Mouse (Mus musculus) limb, embryonic 14.5 days (tissue): ENCODE measurements around the gene Timm9. TPM values are rescaled to one million over a fixed set of nuclear protein-coding genes. Genes with fewer than 3 reads are reported as not detected.
A peak's percentile ranks its signal among the peaks of the same experiment; 100 is the strongest.

Experiments
- ATAC-seq: fragments of 200-750 bp; cut with Nextera tagmentation; 2 replicates; pipeline ENCODE4 v1.8.0; 2017; ENCODE audit warnings: low read depth, moderate number of reproducible peaks, moderate TSS enrichment; ENCODE audit not compliant: low FRiP score
- DNase-seq: peaks from one replicate; pipeline ENCODE4 v3.0.0-alpha.2; 2015; ENCODE audit warnings: low spot score
- H3K27ac ChIP-seq: fragments of 300-500 bp; sonication (generic); replicated peaks from 2 replicates; pipeline ENCODE4 v1.5.1; 2014; ENCODE audit warnings: low read depth, mild to moderate bottlenecking, low read length, moderate library complexity, mixed read lengths
- H3K27me3 ChIP-seq: fragments of 300-500 bp; sonication (generic); 2 replicates; pipeline ENCODE4 v1.6.1; 2014; ENCODE audit warnings: low read length, mixed read lengths; ENCODE audit not compliant: control insufficient read depth, insufficient read depth
- H3K36me3 ChIP-seq: fragments of 300-500 bp; sonication (generic); 2 replicates; pipeline ENCODE4 v1.6.1; 2014; ENCODE audit warnings: mild to moderate bottlenecking, low read length, moderate library complexity, mixed read lengths; ENCODE audit not compliant: control insufficient read depth, insufficient read depth
- H3K4me1 ChIP-seq: fragments of 300-500 bp; sonication (generic); 2 replicates; pipeline ENCODE4 v1.6.1; 2014; ENCODE audit warnings: antibody characterized with exemption, low read length, mixed read lengths; ENCODE audit not compliant: control insufficient read depth, insufficient read depth
- H3K4me2 ChIP-seq: fragments of 300-500 bp; sonication (generic); replicated peaks from 2 replicates; pipeline ENCODE4 v1.6.1; 2014; ENCODE audit warnings: low read depth, mild to moderate bottlenecking, low read length, moderate library complexity; ENCODE audit not compliant: severe bottlenecking
- H3K4me3 ChIP-seq: fragments of 300-500 bp; sonication (generic); replicated peaks from 2 replicates; pipeline ENCODE4 v1.5.1; 2014; ENCODE audit warnings: low read length
- H3K9ac ChIP-seq: fragments of 300-500 bp; sonication (generic); 2 replicates; pipeline ENCODE4 v1.6.1; 2014; ENCODE audit warnings: mild to moderate bottlenecking, low read depth, low read length, moderate library complexity; ENCODE audit not compliant: severe bottlenecking
- H3K9me3 ChIP-seq: fragments of 300-500 bp; sonication (generic); 2 replicates; pipeline ENCODE4 v1.6.1; 2016; ENCODE audit warnings: low read length; ENCODE audit not compliant: control insufficient read depth
- POLR2A ChIP-seq: fragments of 200-500 bp; IDR thresholded peaks from 2 replicates; pipeline ENCODE4 v1.8.0; 2012; ENCODE audit warnings: inconsistent platforms, mild to moderate bottlenecking, moderate library complexity, borderline replicate concordance; ENCODE audit not compliant: insufficient read depth, insufficient read length; ENCODE audit errors: extremely low read depth
- WGBS: fragments of 180-500 bp; shearing (Covaris S2); extraction: QIAGEN DNeasy Blood & Tissue Kit; methylation state at CpG from one replicate; pipeline ENCODE4 v1.1.7; 2014; 5-methylcytosine and 5-hydroxymethylcytosine counted together
- polyA plus RNA-seq, 2 experiments: library from polyadenylated mRNA; depleted of rRNA in 1 of 2; stranded (reverse) in 1 of 2; unstranded in 1 of 2; fragments of >200 nt; fragmentation: Nextera tagmentation in 1 of 2; extraction: Ambion mirVana in 1 of 2; gene quantifications; 2 replicates each; pipeline versions ENCODE4 v1.2.1 to v1.2.3; 2012 to 2014

Timm9 gene
- polyA plus RNA-seq, 2 experiments, result 53.6 to 74.3 TPM

GRCm38 (mm10) chr12:71123286-71123685 is 13.2 kb downstream of the Timm9 start:
- H3K9me3 ChIP-seq, result no peaks in the 10 kb centered on the region
- TF ChIP-seq POLR2A, result no peak
- peaks cover 35% of the 10 kb centered on the region for H3K36me3 ChIP-seq
- no peaks in the 10 kb centered on the region for H3K27me3 ChIP-seq
- 93% methylated on average over 9 of the region's 9 CpGs for WGBS
- H3K27ac ChIP-seq, result no peak overlapping the region
- DNase-seq (no peak), ATAC-seq (no peak)
- H3K9ac ChIP-seq, result no peak overlapping the region
- H3K4me2 ChIP-seq, result no peak overlapping the region
- H3K4me1 ChIP-seq, result no peaks in the 10 kb centered on the region
- H3K4me3 ChIP-seq, result no peak overlapping the region

GRCm38 (mm10) chr12:71122731-71123130 is 13.8 kb downstream of the Timm9 start:
- H3K27ac ChIP-seq, result no peak overlapping the region
- WGBS, result 92% methylated on average over 10 of the region's 10 CpGs
- no peaks in the 10 kb centered on the region for H3K27me3 ChIP-seq
- no peak overlapping the region for H3K9ac ChIP-seq
- H3K4me3 ChIP-seq, result no peak overlapping the region
- no peaks in the 10 kb centered on the region for H3K4me1 ChIP-seq
- H3K9me3 ChIP-seq, result no peaks in the 10 kb centered on the region
- TF ChIP-seq POLR2A, result no peak
- no peak overlapping the region for H3K4me2 ChIP-seq
- H3K36me3 ChIP-seq, result peaks cover 35% of the 10 kb centered on the region
- DNase-seq, result no peak
- ATAC-seq, result no peak

DNA sequence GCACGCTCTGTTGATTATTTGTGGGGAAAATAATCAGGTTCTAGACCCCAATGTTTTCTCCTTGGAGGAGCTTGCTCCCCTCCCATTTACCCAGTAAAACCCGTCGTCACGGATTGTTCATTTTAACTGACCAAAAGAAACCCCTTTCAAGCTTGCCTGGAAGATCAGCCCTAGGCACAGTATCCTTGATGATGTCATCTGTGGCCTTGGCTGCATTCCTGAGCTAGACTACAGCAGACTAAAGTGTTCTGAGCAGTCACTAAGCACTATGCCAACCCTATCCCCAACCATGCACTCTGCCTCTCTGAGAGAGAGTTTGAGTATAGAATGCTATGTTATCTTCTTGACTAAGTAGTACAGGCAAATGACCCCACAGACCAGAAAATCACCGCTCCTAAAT is 20.1 kb downstream of the Timm9 start:
- no peak for TF ChIP-seq POLR2A
- H3K4me1 ChIP-seq, result no peaks in the 10 kb centered on the region
- ATAC-seq, result no peak

GRCm38 (mm10) chr12:71113675-71114288 is 22.7 kb downstream of the Timm9 start:
- Histone ChIP-seq H3K9me3 (no peaks in the 10 kb centered on the region), H3K4me1 (no peaks in the 10 kb centered on the region), H3K4me2 (no peak overlapping the region), H3K4me3 (no peak overlapping the region), H3K36me3 (no peaks in the 10 kb centered on the region), H3K9ac (no peak overlapping the region), H3K27ac (no peak overlapping the region), H3K27me3 (no peaks in the 10 kb centered on the region)
- no peak for TF ChIP-seq POLR2A
- 38% methylated on average over 12 of the region's 12 CpGs for WGBS
- DNase-seq (peak; percentile 47), ATAC-seq (0 out of 2 replicates have a peak, but pooled peaks have one; percentile 37)

More for the DNA sequence above, 20.1 kb downstream of the Timm9 start:
- 70% methylated on average over 5 of the region's 5 CpGs for WGBS
- H3K36me3 ChIP-seq, result no peaks in the 10 kb centered on the region
- no peaks in the 10 kb centered on the region for H3K9me3 ChIP-seq
- no peak overlapping the region for H3K4me3 ChIP-seq
- DNase-seq, result no peak
- no peaks in the 10 kb centered on the region for H3K27me3 ChIP-seq
- no peak overlapping the region for H3K9ac ChIP-seq
- no peak overlapping the region for H3K27ac ChIP-seq
- H3K4me2 ChIP-seq, result no peak overlapping the region

DNA sequence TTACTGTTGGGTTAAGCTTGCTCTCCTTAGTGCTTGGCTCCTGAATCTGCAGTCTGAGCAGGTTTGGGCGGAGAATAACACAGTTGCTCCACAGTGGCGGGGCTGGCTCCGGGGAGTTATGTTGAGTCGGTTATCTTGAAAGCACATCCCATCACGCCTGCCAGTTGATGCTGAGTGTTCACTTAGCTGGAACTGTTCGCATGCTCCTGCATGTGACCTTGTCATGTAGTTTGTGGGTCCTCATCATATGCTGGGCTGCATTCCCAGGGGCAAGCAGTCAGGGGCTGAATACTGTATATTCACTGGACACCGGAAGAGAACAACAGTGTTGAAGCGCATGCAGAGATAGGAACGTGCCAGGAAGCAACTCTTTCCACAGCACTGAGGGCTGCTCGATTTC is 23.4 kb downstream of the Timm9 start:
- Histone ChIP-seq H3K36me3 (no peaks in the 10 kb centered on the region), H3K4me2 (no peak overlapping the region), H3K4me1 (no peaks in the 10 kb centered on the region), H3K27ac (no peak overlapping the region), H3K9ac (no peak overlapping the region), H3K27me3 (no peaks in the 10 kb centered on the region), H3K9me3 (no peaks in the 10 kb centered on the region), H3K4me3 (no peak overlapping the region)
- DNase-seq (no peak), ATAC-seq (no peak)
- whole genome bisulfite sequencing, result 88% methylated on average over 10 of the region's 10 CpGs
- no peak for TF ChIP-seq POLR2A

DNA sequence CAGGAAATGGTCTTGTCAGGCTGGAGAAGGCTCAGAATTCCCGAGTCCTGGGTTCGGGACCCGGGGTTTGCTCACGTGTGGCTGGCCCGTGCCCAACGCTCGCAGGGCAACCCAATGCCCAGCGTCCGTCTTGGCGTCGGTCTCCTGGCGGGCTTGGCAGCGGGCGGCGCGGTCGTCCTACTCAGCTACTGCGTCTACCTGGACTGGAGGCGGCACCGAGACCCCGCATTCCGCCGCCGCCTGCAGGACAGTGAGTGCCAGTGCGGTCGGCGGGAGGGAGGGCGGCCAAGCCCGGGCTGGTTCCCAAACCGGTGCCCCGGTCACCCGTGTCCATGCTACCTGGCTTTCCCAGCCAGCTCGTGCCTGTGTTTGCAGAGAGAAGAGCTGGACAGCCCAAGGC is 25.2 kb downstream of the Timm9 start, which contains the start of gene Tomm20l:
Gene Tomm20l (plus strand): TSS at position 98 of the 400 bp plus-strand sequence.
- H3K9ac ChIP-seq, result peak within 1 kb of the TSS; percentile 28; the same call in 1 of the 2 replicates
- no peak for ATAC-seq
- peak within 1 kb of the TSS; percentile 44 for H3K4me2 ChIP-seq
- peak within 1 kb of the TSS; percentile 19 for H3K4me3 ChIP-seq
- no peaks in the 10 kb centered on the region for H3K27me3 ChIP-seq
- no peak for DNase-seq
- no peak for TF ChIP-seq POLR2A
- H3K27ac ChIP-seq, result no peak within 1 kb of the TSS
- WGBS, result 10% methylated on average over 25 of the region's 33 CpGs
- H3K36me3 ChIP-seq, result no peaks in the 10 kb centered on the region
- H3K4me1 ChIP-seq, result no peaks in the 10 kb centered on the region
- no peaks in the 10 kb centered on the region for H3K9me3 ChIP-seq
